Mouse (Mus musculus): Measurements from ENCODE around the gene Dnajc22.
A peak's percentile ranks its signal among the peaks of the same experiment; 100 is the strongest.

DNA sequence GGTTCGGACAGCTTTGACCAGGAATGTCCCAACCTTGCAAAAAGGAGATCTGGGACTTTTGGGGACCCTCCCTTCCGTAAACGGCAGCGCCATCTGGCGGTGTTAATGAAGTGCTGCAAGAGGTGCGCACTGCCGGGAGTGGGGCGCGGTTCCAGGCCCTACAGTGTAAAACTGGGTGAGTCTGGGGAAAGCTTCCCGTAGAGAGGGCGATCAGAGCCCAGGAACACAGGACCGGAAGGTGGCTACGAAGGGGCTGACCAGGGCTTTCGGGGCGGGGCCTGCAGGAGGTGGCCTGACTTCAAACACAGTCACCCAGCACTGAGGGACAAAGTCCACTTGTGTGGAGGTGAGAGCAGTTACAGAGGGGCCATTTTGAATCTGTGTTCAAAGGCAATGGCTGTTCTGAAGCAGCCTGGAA lies 6.2 kb downstream of the Dnajc22 start:
- TF ChIP-seq CTCF (IDR thresholded peaks at IDR 0.05; ENCODE audit: insufficient read depth, low read depth, low read length) (peak; percentile 76), POLR2A (IDR thresholded peaks at IDR 0.05; ENCODE audit: insufficient read depth, low read depth, low read length) (no peak)

Measured in olfactory bulb, adult 2 months (tissue).